Mouse (Mus musculus) neutrophil, adult 83 days (primary cell): ENCODE measurements around the gene Parp11. TPM values are rescaled to one million over a fixed set of nuclear protein-coding genes. Genes with fewer than 3 reads are reported as not detected.

ENCODE experiments used
- total RNA-seq, 2 experiments: library from RNA; stranded (reverse); gene quantifications; one replicate each; pipeline ENCODE4 v1.2.4; 2023

Gene Parp11
- total RNA-seq: 10 to 100 TPM in 1 of 2 experiments, 1 to 10 TPM in 1; 9.4 to 12.4 TPM

DNA sequence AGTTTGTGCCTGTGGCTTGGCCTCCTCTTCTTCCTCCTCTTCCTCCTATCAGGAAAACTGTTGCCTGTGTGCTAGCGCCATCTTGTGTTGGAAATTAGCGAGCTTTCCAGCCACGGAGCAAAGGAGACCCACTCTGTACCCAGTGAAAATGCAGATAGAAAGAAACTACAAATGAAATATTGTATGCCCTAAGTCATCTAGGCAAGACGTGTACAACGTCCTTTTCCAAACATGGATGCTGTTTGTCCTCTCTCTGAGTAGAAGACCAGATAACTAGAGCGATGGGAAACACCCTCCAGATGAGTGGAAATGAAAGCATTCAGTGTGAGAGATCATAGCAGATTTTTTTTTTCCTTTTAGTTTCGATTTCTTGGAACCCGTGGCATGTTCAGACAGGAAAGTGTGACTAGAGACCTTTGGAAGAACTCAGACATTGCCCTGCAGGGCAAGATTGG, at the start of gene Parp11:
Gene Parp11 (plus strand): TSS at position 405 of the 455 bp plus-strand sequence.

Other genes starting within 250 kb of the Parp11 start
- gene Cracr2a, start 114.5 kb downstream of the Parp11 start, total RNA-seq: 10 to 100 TPM; 30.2 to 31.5 TPM